Mouse (Mus musculus): ENCODE data around the gene Hist1h2bm. TPM values are rescaled to one million over a fixed set of nuclear protein-coding genes. Genes with fewer than 3 reads are reported as not detected.
"Not testable (repeated sequence)": the region's sequence is repeated elsewhere in the genome, so short reads cannot be mapped to it uniquely, and the experiment has no call there.

The Hist1h2bm gene
- polyA plus RNA-seq, 1 experiment from 2014 or later = 1.4 TPM

- peak overlapping the region; percentile 67 for H3K4me2 ChIP-seq
- peak overlapping the region; percentile 90 for H3K27ac ChIP-seq (replicated peaks)
- H3K9me3 ChIP-seq, H3K36me3 ChIP-seq, H3K27me3 ChIP-seq: not testable (repeated sequence)
- H3K4me3 ChIP-seq = peak overlapping the region; percentile 42
- H3K9ac ChIP-seq = peak overlapping the region; percentile 72
- peak; percentile 24; the same call in 1 of the 2 replicates for ATAC-seq (ENCODE audit: low read depth)
- WGBS = 0% methylated on average over 9 of the region's 38 CpGs
- peaks cover 40% of the 10 kb centered on the region for H3K4me1 ChIP-seq (replicated peaks)
These were observed 5.1 kb upstream of the Hist1h2bm start for GRCm38 (mm10) chr13:21716540-21717391.

- not testable (repeated sequence) for H3K9me3 ChIP-seq, H3K36me3 ChIP-seq, H3K27me3 ChIP-seq
- Histone ChIP-seq H3K9ac (peak within 1 kb of the TSS; percentile 79), H3K4me2 (peak within 1 kb of the TSS; percentile 67), H3K4me3 (peak within 1 kb of the TSS; percentile 42), H3K27ac (replicated peaks) (peak within 1 kb of the TSS; percentile 90), H3K4me1 (replicated peaks) (peaks cover 44% of the 10 kb centered on the region)
- ATAC-seq (ENCODE audit: low read depth) = peak; percentile 47
- under 1% methylated on average over 28 of the region's 56 CpGs for WGBS
These were observed 4.2 kb upstream of the Hist1h2bm start, which contains the start of gene Hist1h3h for GRCm38 (mm10) chr13:21717397-21718357. Gene Hist1h3h, plus strand, starts transcription at chr13:21717659.

- Histone ChIP-seq H3K9me3 (no peaks in the 10 kb centered on the region), H3K4me1 (replicated peaks) (peaks cover 49% of the 10 kb centered on the region), H3K9ac (peak overlapping the region; percentile 79), H3K27ac (replicated peaks) (peak overlapping the region; percentile 82), H3K4me2 (peak overlapping the region; percentile 67), H3K27me3 (no peaks in the 10 kb centered on the region), H3K4me3 (peak overlapping the region; percentile 42), H3K36me3 (no peaks in the 10 kb centered on the region)
- ATAC-seq (ENCODE audit: low read depth) = no peak
- 60% methylated on average over 4 of the region's 4 CpGs for WGBS
These were observed 3.3 kb upstream of the Hist1h2bm start for GRCm38 (mm10) chr13:21718381-21719080.

GRCm38 (mm10) chr13:21721107-21721756, 612 bp upstream of the Hist1h2bm start:
- H3K27me3 ChIP-seq, H3K36me3 ChIP-seq, H3K9me3 ChIP-seq: not testable (repeated sequence)
- peak; percentile 19 for ATAC-seq (ENCODE audit: low read depth)
- Histone ChIP-seq H3K4me1 (replicated peaks) (peaks cover 40% of the 10 kb centered on the region), H3K27ac (replicated peaks) (peak overlapping the region; percentile 75), H3K4me3 (peak overlapping the region; percentile 43), H3K4me2 (peak overlapping the region; percentile 63), H3K9ac (peak overlapping the region; percentile 63)
- 2% methylated on average over 20 of the region's 44 CpGs for WGBS

- H3K27ac ChIP-seq (replicated peaks) = peak overlapping the region; percentile 90
- WGBS = 2% methylated on average over 11 of the region's 11 CpGs
- ATAC-seq (ENCODE audit: low read depth) = peak; percentile 48
- peaks cover 37% of the 10 kb centered on the region for H3K4me1 ChIP-seq (replicated peaks)
- no peaks in the 10 kb centered on the region for H3K27me3 ChIP-seq
- peak overlapping the region; percentile 43 for H3K4me3 ChIP-seq
- H3K36me3 ChIP-seq = no peaks in the 10 kb centered on the region
- H3K4me2 ChIP-seq = peak overlapping the region; percentile 63
- no peaks in the 10 kb centered on the region for H3K9me3 ChIP-seq
- H3K9ac ChIP-seq = peak overlapping the region; percentile 70
These were observed 605 bp downstream of the Hist1h2bm start for GRCm38 (mm10) chr13:21722373-21722925.

GRCm38 (mm10) chr13:21722993-21723836, 1.4 kb downstream of the Hist1h2bm start:
- Histone ChIP-seq H3K27ac (replicated peaks) (peak overlapping the region; percentile 90; the same call in 1 of the 2 replicates), H3K4me2 (peak overlapping the region; percentile 63), H3K27me3 (no peaks in the 10 kb centered on the region), H3K36me3 (no peaks in the 10 kb centered on the region), H3K9ac (no peak overlapping the region), H3K4me1 (replicated peaks) (peaks cover 39% of the 10 kb centered on the region), H3K4me3 (no peak overlapping the region), H3K9me3 (no peaks in the 10 kb centered on the region)
- WGBS = 28% methylated on average over 5 of the region's 5 CpGs
- ATAC-seq (ENCODE audit: low read depth) = no peak

GRCm38 (mm10) chr13:21727948-21728572, 6.2 kb downstream of the Hist1h2bm start:
- 16% methylated on average over 11 of the region's 11 CpGs for WGBS
- H3K9me3 ChIP-seq = no peaks in the 10 kb centered on the region
- H3K4me2 ChIP-seq = no peak overlapping the region
- no peaks in the 10 kb centered on the region for H3K36me3 ChIP-seq
- ATAC-seq (ENCODE audit: low read depth) = peak; percentile 37; the same call in 1 of the 2 replicates
- H3K9ac ChIP-seq = no peak overlapping the region
- H3K27me3 ChIP-seq = no peaks in the 10 kb centered on the region
- H3K4me3 ChIP-seq = no peak overlapping the region
- H3K4me1 ChIP-seq (replicated peaks) = peaks cover 7% of the 10 kb centered on the region
- H3K27ac ChIP-seq (replicated peaks) = peak overlapping the region; percentile 71

GRCm38 (mm10) chr13:21729544-21729943, 7.7 kb downstream of the Hist1h2bm start:
- Histone ChIP-seq H3K27ac (replicated peaks) (no peak overlapping the region), H3K36me3 (no peaks in the 10 kb centered on the region), H3K4me3 (no peak overlapping the region), H3K9ac (no peak overlapping the region), H3K4me1 (replicated peaks) (peaks cover 17% of the 10 kb centered on the region), H3K9me3 (no peaks in the 10 kb centered on the region), H3K4me2 (no peak overlapping the region), H3K27me3 (no peaks in the 10 kb centered on the region)
- 69% methylated on average over 1 of the region's 1 CpGs for WGBS
- no peak for ATAC-seq (ENCODE audit: low read depth)

GRCm38 (mm10) chr13:21733466-21733865, 11.6 kb downstream of the Hist1h2bm start:
- Histone ChIP-seq H3K9ac (peak overlapping the region; percentile 80; the same call in 1 of the 2 replicates), H3K27me3 (no peaks in the 10 kb centered on the region), H3K9me3 (no peaks in the 10 kb centered on the region), H3K4me1 (replicated peaks) (peaks cover 36% of the 10 kb centered on the region), H3K4me3 (no peak overlapping the region), H3K4me2 (no peak overlapping the region), H3K27ac (replicated peaks) (peak overlapping the region; percentile 98), H3K36me3 (no peaks in the 10 kb centered on the region)
- WGBS = 64% methylated on average over 5 of the region's 5 CpGs
- ATAC-seq (ENCODE audit: low read depth) = peak; percentile 45
